Mouse (Mus musculus) thymus, postnatal 14 days (tissue): ENCODE results near the gene Insl3.
"Not testable (repeated sequence)": the region's sequence is repeated elsewhere in the genome, so short reads cannot be mapped to it uniquely, and the experiment has no call there.

Experiments used
- DNase-seq: peaks from one replicate; pipeline ENCODE4 v3.0.0; 2021

Insl3 gene

GRCm38 (mm10) chr8:71709800-71710446 is 20.9 kb downstream of the Insl3 start:
- DNase-seq = peak; percentile 78

GRCm38 (mm10) chr8:71711574-71711973 is 22.6 kb downstream of the Insl3 start:
- DNase-seq = no peak

GRCm38 (mm10) chr8:71715531-71715930 is 26.5 kb downstream of the Insl3 start:
- no peak for DNase-seq

GRCm38 (mm10) chr8:71716561-71717053 is 27.6 kb downstream of the Insl3 start:
- DNase-seq = no peak

GRCm38 (mm10) chr8:71717096-71717495 is 28.1 kb downstream of the Insl3 start:
- DNase-seq = no peak

- DNase-seq = no peak
These were observed 29.2 kb downstream of the Insl3 start for GRCm38 (mm10) chr8:71718252-71718651.

GRCm38 (mm10) chr8:71719218-71719617 is 30.2 kb downstream of the Insl3 start:
- DNase-seq = no peak

- peak; percentile 79 for DNase-seq
These were observed 31.0 kb downstream of the Insl3 start for GRCm38 (mm10) chr8:71719928-71720457.

- peak; percentile 90 for DNase-seq
These were observed 34.1 kb downstream of the Insl3 start for GRCm38 (mm10) chr8:71723047-71723551.

- no peak for DNase-seq
These were observed 35.4 kb downstream of the Insl3 start for GRCm38 (mm10) chr8:71724389-71724788.

GRCm38 (mm10) chr8:71725122-71725924 is 36.3 kb downstream of the Insl3 start, which contains the start of gene Fcho1:
Fcho1 (minus strand) TSS chr8:71725716.
- DNase-seq = peak; percentile 95

GRCm38 (mm10) chr8:71728240-71728785 is 39.3 kb downstream of the Insl3 start:
- peak; percentile 43 for DNase-seq

GRCm38 (mm10) chr8:71728826-71729620 is 40.0 kb downstream of the Insl3 start:
- peak; percentile 77 for DNase-seq

GRCm38 (mm10) chr8:71731652-71732230 is 42.7 kb downstream of the Insl3 start:
- DNase-seq = peak; percentile 89

GRCm38 (mm10) chr8:71738316-71738715 is 49.3 kb downstream of the Insl3 start:
- not testable (repeated sequence) for DNase-seq
